Mouse (Mus musculus): ENCODE data around the gene Slc24a3. TPM values are rescaled to one million over a fixed set of nuclear protein-coding genes. Genes with fewer than 3 reads are reported as not detected.

The Slc24a3 gene
- polyA plus RNA-seq, 1 experiment from 2014 or later: 5.1 TPM

- Histone ChIP-seq H3K9ac (replicated peaks) (no peak overlapping the region), H3K9me3 (0 out of 2 replicates have a peak, but pooled peaks cover 3% of the 10 kb centered on the region), H3K4me2 (replicated peaks) (no peak overlapping the region), H3K36me3 (no peaks in the 10 kb centered on the region), H3K27me3 (no peaks in the 10 kb centered on the region), H3K4me3 (replicated peaks) (no peak overlapping the region), H3K27ac (peak overlapping the region; percentile 31), H3K4me1 (replicated peaks) (peaks cover 11% of the 10 kb centered on the region)
- peak; percentile 81 for ATAC-seq
- WGBS: 64% methylated on average over 5 of the region's 5 CpGs
Measured at GRCm38 (mm10) chr2:145420967-145421888, 253.7 kb downstream of the Slc24a3 start.

GRCm38 (mm10) chr2:145421889-145422212, 254.3 kb downstream of the Slc24a3 start:
- peak; percentile 61; the same call in 1 of the 2 replicates for ATAC-seq
- 68% methylated on average over 3 of the region's 3 CpGs for WGBS
- no peak overlapping the region for H3K9ac ChIP-seq (replicated peaks)
- no peaks in the 10 kb centered on the region for H3K36me3 ChIP-seq
- H3K4me2 ChIP-seq (replicated peaks): no peak overlapping the region
- 0 out of 2 replicates have a peak, but pooled peaks cover 3% of the 10 kb centered on the region for H3K9me3 ChIP-seq
- peak overlapping the region; percentile 31 for H3K27ac ChIP-seq
- peaks cover 11% of the 10 kb centered on the region for H3K4me1 ChIP-seq (replicated peaks)
- H3K27me3 ChIP-seq: no peaks in the 10 kb centered on the region
- H3K4me3 ChIP-seq (replicated peaks): no peak overlapping the region

GRCm38 (mm10) chr2:145429982-145430381, 262.4 kb downstream of the Slc24a3 start:
- Histone ChIP-seq H3K27ac (no peak overlapping the region), H3K4me2 (replicated peaks) (no peak overlapping the region), H3K27me3 (no peaks in the 10 kb centered on the region), H3K4me3 (replicated peaks) (no peak overlapping the region), H3K36me3 (no peaks in the 10 kb centered on the region), H3K4me1 (replicated peaks) (no peaks in the 10 kb centered on the region), H3K9me3 (0 out of 2 replicates have a peak, but pooled peaks cover 3% of the 10 kb centered on the region), H3K9ac (replicated peaks) (no peak overlapping the region)
- no peak for ATAC-seq
- WGBS: 92% methylated on average over 5 of the region's 5 CpGs

- no peak overlapping the region for H3K4me3 ChIP-seq (replicated peaks)
- H3K36me3 ChIP-seq: no peaks in the 10 kb centered on the region
- H3K4me1 ChIP-seq (replicated peaks): no peaks in the 10 kb centered on the region
- no peaks in the 10 kb centered on the region for H3K27me3 ChIP-seq
- no peak overlapping the region for H3K4me2 ChIP-seq (replicated peaks)
- no peak for ATAC-seq
- 97% methylated on average over 1 of the region's 1 CpGs for WGBS
- H3K9me3 ChIP-seq: no peaks in the 10 kb centered on the region
- no peak overlapping the region for H3K9ac ChIP-seq (replicated peaks)
- no peak overlapping the region for H3K27ac ChIP-seq
Measured at GRCm38 (mm10) chr2:145434068-145434467, 266.5 kb downstream of the Slc24a3 start.

- ATAC-seq: no peak
- no peak overlapping the region for H3K9ac ChIP-seq (replicated peaks)
- no peaks in the 10 kb centered on the region for H3K9me3 ChIP-seq
- H3K27me3 ChIP-seq: no peaks in the 10 kb centered on the region
- no peak overlapping the region for H3K4me3 ChIP-seq (replicated peaks)
- H3K36me3 ChIP-seq: no peaks in the 10 kb centered on the region
- no peak overlapping the region for H3K27ac ChIP-seq
- H3K4me1 ChIP-seq (replicated peaks): no peaks in the 10 kb centered on the region
- WGBS: 35% methylated on average over 5 of the region's 5 CpGs
- H3K4me2 ChIP-seq (replicated peaks): no peak overlapping the region
Measured at GRCm38 (mm10) chr2:145438336-145438735, 270.8 kb downstream of the Slc24a3 start.

- no peaks in the 10 kb centered on the region for H3K36me3 ChIP-seq
- H3K27me3 ChIP-seq: no peaks in the 10 kb centered on the region
- no peak overlapping the region for H3K4me2 ChIP-seq (replicated peaks)
- no peak for ATAC-seq
- no peaks in the 10 kb centered on the region for H3K9me3 ChIP-seq
- H3K4me1 ChIP-seq (replicated peaks): no peaks in the 10 kb centered on the region
- no peak overlapping the region for H3K9ac ChIP-seq (replicated peaks)
- no peak overlapping the region for H3K27ac ChIP-seq
- no peak overlapping the region for H3K4me3 ChIP-seq (replicated peaks)
- WGBS: 92% methylated on average over 1 of the region's 1 CpGs
Measured at GRCm38 (mm10) chr2:145439755-145440154, 272.2 kb downstream of the Slc24a3 start.

- Histone ChIP-seq H3K4me2 (replicated peaks) (no peak overlapping the region), H3K9ac (replicated peaks) (no peak overlapping the region), H3K36me3 (no peaks in the 10 kb centered on the region), H3K27ac (no peak overlapping the region), H3K4me3 (replicated peaks) (no peak overlapping the region), H3K4me1 (replicated peaks) (peaks cover 5% of the 10 kb centered on the region), H3K27me3 (no peaks in the 10 kb centered on the region), H3K9me3 (no peaks in the 10 kb centered on the region)
- peak; percentile 45; the same call in 1 of the 2 replicates for ATAC-seq
- WGBS: 39% methylated on average over 8 of the region's 8 CpGs
Measured at GRCm38 (mm10) chr2:145457106-145457747, 289.7 kb downstream of the Slc24a3 start.

- Histone ChIP-seq H3K4me1 (replicated peaks) (peaks cover 5% of the 10 kb centered on the region), H3K36me3 (no peaks in the 10 kb centered on the region), H3K27me3 (no peaks in the 10 kb centered on the region), H3K27ac (no peak overlapping the region), H3K9ac (replicated peaks) (no peak overlapping the region), H3K9me3 (no peaks in the 10 kb centered on the region), H3K4me2 (replicated peaks) (no peak overlapping the region), H3K4me3 (replicated peaks) (no peak overlapping the region)
- 41% methylated on average over 3 of the region's 3 CpGs for whole genome bisulfite sequencing
- ATAC-seq: peak; percentile 45
Measured at GRCm38 (mm10) chr2:145460854-145461423, 293.4 kb downstream of the Slc24a3 start.

GRCm38 (mm10) chr2:145462253-145462652, 294.7 kb downstream of the Slc24a3 start:
- Histone ChIP-seq H3K36me3 (no peaks in the 10 kb centered on the region), H3K27me3 (no peaks in the 10 kb centered on the region), H3K4me2 (replicated peaks) (no peak overlapping the region), H3K4me1 (replicated peaks) (peaks cover 5% of the 10 kb centered on the region), H3K4me3 (replicated peaks) (no peak overlapping the region), H3K27ac (no peak overlapping the region), H3K9ac (replicated peaks) (no peak overlapping the region), H3K9me3 (no peaks in the 10 kb centered on the region)
- 95% methylated on average over 2 of the region's 2 CpGs for WGBS
- no peak for ATAC-seq

- Histone ChIP-seq H3K9me3 (no peaks in the 10 kb centered on the region), H3K27ac (no peak overlapping the region), H3K9ac (replicated peaks) (no peak overlapping the region), H3K4me2 (replicated peaks) (no peak overlapping the region), H3K4me1 (replicated peaks) (no peaks in the 10 kb centered on the region), H3K27me3 (no peaks in the 10 kb centered on the region), H3K36me3 (no peaks in the 10 kb centered on the region), H3K4me3 (replicated peaks) (no peak overlapping the region)
- 86% methylated on average over 5 of the region's 5 CpGs for WGBS
- ATAC-seq: no peak
Measured at GRCm38 (mm10) chr2:145468701-145469325, 301.3 kb downstream of the Slc24a3 start.

GRCm38 (mm10) chr2:145477484-145477883, 309.9 kb downstream of the Slc24a3 start:
- Histone ChIP-seq H3K9ac (replicated peaks) (no peak overlapping the region), H3K4me3 (replicated peaks) (no peak overlapping the region), H3K27ac (no peak overlapping the region), H3K4me2 (replicated peaks) (no peak overlapping the region), H3K9me3 (no peaks in the 10 kb centered on the region), H3K27me3 (no peaks in the 10 kb centered on the region), H3K36me3 (no peaks in the 10 kb centered on the region), H3K4me1 (replicated peaks) (no peaks in the 10 kb centered on the region)
- 64% methylated on average over 2 of the region's 2 CpGs for whole genome bisulfite sequencing
- no peak for ATAC-seq

GRCm38 (mm10) chr2:145479676-145480075, 312.1 kb downstream of the Slc24a3 start:
- Histone ChIP-seq H3K27me3 (no peaks in the 10 kb centered on the region), H3K9ac (replicated peaks) (no peak overlapping the region), H3K27ac (no peak overlapping the region), H3K36me3 (no peaks in the 10 kb centered on the region), H3K9me3 (no peaks in the 10 kb centered on the region), H3K4me1 (replicated peaks) (no peaks in the 10 kb centered on the region), H3K4me2 (replicated peaks) (no peak overlapping the region), H3K4me3 (replicated peaks) (no peak overlapping the region)
- no peak for ATAC-seq
- WGBS: 82% methylated on average over 2 of the region's 2 CpGs
